Mouse (Mus musculus): ENCODE measurements around the gene Adamtsl5. TPM values are rescaled to one million over a fixed set of nuclear protein-coding genes. Genes with fewer than 3 reads are reported as not detected.

Gene Adamtsl5
- 1 to 10 TPM; 3.8 to 5.5 TPM for total RNA-seq (2021)

- DNase-seq (ENCODE audit: extremely low spot score in 1 of 2, low spot score in 1 of 2), result no peak
Observed at GRCm38 (mm10) chr10:80348244-80348781, at the start of gene Adamtsl5. Adamtsl5 (minus strand) TSS chr10:80348412.

GRCm38 (mm10) chr10:80397524-80398173, 49.4 kb upstream of the Adamtsl5 start:
- no peak for DNase-seq (ENCODE audit: extremely low spot score in 1 of 2, low spot score in 1 of 2)

GRCm38 (mm10) chr10:80396822-80397523, 48.8 kb upstream of the Adamtsl5 start:
- DNase-seq (ENCODE audit: extremely low spot score in 1 of 2, low spot score in 1 of 2), result no peak

- DNase-seq (ENCODE audit: extremely low spot score in 1 of 2, low spot score in 1 of 2), result no peak
Observed at GRCm38 (mm10) chr10:80395025-80395627, 46.9 kb upstream of the Adamtsl5 start.

GRCm38 (mm10) chr10:80392687-80393086, 44.5 kb upstream of the Adamtsl5 start:
- no peak for DNase-seq (ENCODE audit: extremely low spot score in 1 of 2, low spot score in 1 of 2)

- DNase-seq (ENCODE audit: extremely low spot score in 1 of 2, low spot score in 1 of 2), result no peak
Observed at GRCm38 (mm10) chr10:80390697-80391096, 42.5 kb upstream of the Adamtsl5 start.

- no peak for DNase-seq (ENCODE audit: extremely low spot score in 1 of 2, low spot score in 1 of 2)
Observed at GRCm38 (mm10) chr10:80389185-80389708, 41.0 kb upstream of the Adamtsl5 start.

GRCm38 (mm10) chr10:80388731-80389130, 40.5 kb upstream of the Adamtsl5 start:
- no peak for DNase-seq (ENCODE audit: extremely low spot score in 1 of 2, low spot score in 1 of 2)

- DNase-seq (ENCODE audit: extremely low spot score in 1 of 2, low spot score in 1 of 2), result peak; percentile 75 to 85
Observed at GRCm38 (mm10) chr10:80387522-80387959, 39.3 kb upstream of the Adamtsl5 start, which contains the start of gene Mex3d. Mex3d (minus strand) TSS chr10:80387659.

- no peak for DNase-seq (ENCODE audit: extremely low spot score in 1 of 2, low spot score in 1 of 2)
Observed at GRCm38 (mm10) chr10:80386735-80387471, 38.7 kb upstream of the Adamtsl5 start.

- DNase-seq (ENCODE audit: extremely low spot score in 1 of 2, low spot score in 1 of 2), result no peak
Observed at GRCm38 (mm10) chr10:80385811-80386734, 37.9 kb upstream of the Adamtsl5 start.

GRCm38 (mm10) chr10:80385310-80385709, 37.1 kb upstream of the Adamtsl5 start:
- DNase-seq (ENCODE audit: extremely low spot score in 1 of 2, low spot score in 1 of 2), result no peak

- no peak for DNase-seq (ENCODE audit: extremely low spot score in 1 of 2, low spot score in 1 of 2)
Observed at GRCm38 (mm10) chr10:80384709-80385108, 36.5 kb upstream of the Adamtsl5 start.

GRCm38 (mm10) chr10:80384115-80384639, 36.0 kb upstream of the Adamtsl5 start:
- DNase-seq (ENCODE audit: extremely low spot score in 1 of 2, low spot score in 1 of 2), result no peak

- no peak for DNase-seq (ENCODE audit: extremely low spot score in 1 of 2, low spot score in 1 of 2)
Observed at GRCm38 (mm10) chr10:80383431-80383830, 35.2 kb upstream of the Adamtsl5 start.

GRCm38 (mm10) chr10:80382641-80383365, 34.6 kb upstream of the Adamtsl5 start:
- no peak for DNase-seq (ENCODE audit: extremely low spot score in 1 of 2, low spot score in 1 of 2)

- no peak for DNase-seq (ENCODE audit: extremely low spot score in 1 of 2, low spot score in 1 of 2)
Observed at GRCm38 (mm10) chr10:80377716-80378115, 29.5 kb upstream of the Adamtsl5 start.

- peak; percentile 81 to 98 for DNase-seq (ENCODE audit: extremely low spot score in 1 of 2, low spot score in 1 of 2)
Observed at GRCm38 (mm10) chr10:80376160-80376559, 27.9 kb upstream of the Adamtsl5 start.
